Mouse (Mus musculus): ENCODE results near the gene Fkbp5.
"Not testable (repeated sequence)": the region's sequence is repeated elsewhere in the genome, so short reads cannot be mapped to it uniquely, and the experiment has no call there.

Gene Fkbp5

DNA sequence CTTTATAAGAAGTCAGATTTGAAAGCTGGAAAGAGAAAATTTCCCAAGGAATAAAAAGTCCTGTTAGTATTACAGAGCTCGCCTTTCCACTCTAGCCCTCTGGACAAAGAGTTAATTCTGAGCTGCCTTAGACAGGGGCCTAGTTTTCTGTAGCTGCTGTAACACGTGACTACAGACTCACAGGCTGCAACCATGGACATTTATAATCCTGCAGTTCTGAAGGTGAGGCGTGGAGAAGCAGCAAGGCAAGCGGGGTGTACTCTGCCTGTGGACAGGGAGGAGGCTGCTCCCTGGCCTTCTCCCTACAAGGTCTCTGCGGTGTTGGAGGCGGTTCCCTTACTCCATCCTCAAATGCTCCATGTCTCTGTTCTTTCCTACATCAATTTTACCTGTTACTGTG is 64.4 kb downstream of the Fkbp5 start:
- DNase-seq, result no peak

DNA sequence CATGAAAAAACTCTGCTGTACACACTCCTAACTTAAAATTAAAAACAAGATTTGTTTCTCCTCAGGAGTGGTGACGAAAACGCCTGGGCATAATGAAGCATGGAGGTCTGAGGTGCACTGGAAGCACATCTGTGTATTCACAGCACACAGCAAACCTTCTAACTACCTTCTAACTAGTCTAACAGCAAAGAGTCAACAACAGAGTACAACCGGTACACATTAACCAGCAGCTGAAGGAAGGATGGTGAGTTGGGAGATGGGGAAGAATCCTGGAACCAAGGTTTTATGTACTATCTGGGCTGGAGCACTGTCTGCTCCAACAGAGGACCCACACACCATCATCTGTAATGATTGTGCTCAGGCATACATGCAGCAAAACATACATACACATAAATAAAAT is 65.4 kb downstream of the Fkbp5 start:
- DNase-seq, result no peak

DNA sequence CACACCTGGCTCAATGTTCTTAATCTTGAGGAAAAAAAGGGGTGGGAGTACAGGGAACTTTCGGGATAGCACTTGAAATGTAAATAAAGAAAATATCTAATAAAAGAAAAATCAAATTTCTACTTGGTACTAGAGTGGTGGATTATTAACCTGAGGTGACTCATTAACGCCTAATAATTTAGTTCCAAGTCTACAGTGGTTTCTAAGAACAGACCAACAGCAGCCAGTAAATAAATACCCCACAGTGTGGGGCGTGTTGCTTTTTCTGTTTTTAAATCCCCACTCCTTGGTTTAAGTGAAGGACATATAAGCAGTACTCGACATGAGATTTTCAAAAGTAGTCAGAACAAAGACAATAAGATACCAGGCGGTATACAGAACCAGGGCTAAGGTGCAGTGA is 65.8 kb downstream of the Fkbp5 start:
- no peak for DNase-seq

DNA sequence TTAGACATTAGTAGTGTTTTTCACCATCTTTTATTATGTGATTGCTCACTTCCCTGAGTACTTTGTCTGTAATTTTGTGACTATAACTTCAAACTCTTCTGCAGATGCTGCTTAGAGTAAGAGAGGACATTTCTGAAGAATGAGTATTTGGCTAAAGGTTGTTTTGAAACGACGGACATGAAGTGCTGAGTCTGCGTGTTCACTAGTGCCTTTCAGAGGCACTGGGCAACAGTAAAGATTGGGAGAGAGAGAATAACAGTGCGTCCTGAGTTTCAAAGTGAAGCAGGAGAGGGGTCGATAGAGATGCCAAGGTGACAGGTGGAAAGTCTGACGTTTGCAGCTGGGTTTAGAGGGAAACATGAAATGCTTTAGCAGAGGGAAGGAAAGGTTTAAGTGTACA is 69.1 kb downstream of the Fkbp5 start:
- no peak for DNase-seq

DNA sequence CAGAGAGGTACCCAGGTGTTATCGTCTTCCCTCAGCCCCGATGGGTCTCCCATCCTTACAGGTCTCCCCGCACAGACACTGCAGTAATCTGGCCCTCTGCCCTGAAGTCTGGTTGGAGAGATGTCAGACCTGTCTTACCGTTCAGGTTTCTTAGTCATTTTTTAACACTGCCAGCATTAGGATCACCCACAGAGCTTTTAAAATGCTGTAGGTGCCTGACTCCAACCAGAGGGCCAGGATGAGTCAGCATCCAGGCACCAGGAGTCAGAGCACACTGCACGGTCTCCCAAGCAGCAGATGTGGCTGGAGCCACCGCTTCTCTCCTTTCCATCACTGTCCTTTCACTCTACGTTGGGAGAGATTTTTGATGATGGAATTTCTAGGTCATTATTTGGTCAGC is 69.5 kb downstream of the Fkbp5 start:
- DNase-seq, result no peak

DNA sequence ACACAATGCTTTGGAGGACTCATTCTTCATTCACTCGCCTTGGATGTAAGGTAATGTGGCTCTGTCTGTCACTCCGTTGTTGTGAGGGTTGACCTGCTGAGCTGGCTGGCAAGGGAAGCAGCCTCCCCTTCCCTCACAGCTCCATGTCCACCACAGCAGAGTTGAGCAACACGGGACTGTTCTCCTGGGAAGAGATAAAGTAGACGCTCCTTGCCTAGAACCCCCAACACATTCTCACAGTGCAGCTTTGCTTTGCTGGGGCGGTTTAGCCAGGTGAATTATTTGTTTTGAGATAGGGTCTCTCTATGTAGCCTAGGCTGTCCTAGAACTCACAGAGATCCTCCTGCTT is 70.5 kb downstream of the Fkbp5 start:
- DNase-seq, result no peak

DNA sequence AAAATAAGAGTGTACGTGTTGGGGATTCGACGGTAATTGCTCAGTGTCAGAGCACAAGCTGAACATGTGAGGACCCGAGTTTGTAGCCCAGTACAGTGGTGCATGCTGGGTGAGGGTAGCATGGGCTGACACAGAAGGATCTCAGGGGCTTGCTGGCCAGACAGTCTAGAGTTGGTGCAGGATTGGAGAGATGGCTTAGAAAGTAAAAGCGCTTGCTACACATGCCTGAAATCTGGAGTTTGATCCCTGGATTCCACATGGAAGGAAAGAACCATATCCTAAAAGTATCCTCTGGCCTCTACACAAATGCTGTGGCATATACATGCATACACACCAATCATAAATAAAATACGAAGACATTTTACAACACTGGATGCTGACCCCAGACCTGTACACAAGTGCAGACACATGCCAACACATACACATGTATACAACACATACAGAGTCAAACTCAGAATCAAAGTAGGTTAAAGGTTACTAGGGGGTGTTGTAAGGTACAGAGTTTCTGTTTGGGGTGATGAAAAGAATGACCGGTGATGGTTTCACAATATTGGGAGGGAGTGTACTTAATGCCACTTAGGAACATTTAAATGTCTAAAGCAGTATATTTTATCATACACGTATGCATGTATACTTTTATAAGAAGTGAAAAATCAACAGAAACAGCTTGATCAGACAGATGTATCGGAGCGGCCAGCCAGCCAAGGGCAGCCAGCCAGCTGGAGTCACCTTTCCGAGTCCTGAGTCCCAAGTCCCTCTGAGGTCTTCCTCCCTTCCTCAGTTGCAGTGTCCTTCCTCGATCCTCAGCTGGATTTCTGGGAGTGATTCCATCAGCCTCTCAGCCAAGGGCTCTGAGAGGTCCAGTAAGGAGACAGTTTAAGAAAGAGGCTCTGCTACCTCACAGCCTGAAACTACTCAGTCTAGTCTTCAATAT is 71.2 kb downstream of the Fkbp5 start:
- no peak for DNase-seq

DNA sequence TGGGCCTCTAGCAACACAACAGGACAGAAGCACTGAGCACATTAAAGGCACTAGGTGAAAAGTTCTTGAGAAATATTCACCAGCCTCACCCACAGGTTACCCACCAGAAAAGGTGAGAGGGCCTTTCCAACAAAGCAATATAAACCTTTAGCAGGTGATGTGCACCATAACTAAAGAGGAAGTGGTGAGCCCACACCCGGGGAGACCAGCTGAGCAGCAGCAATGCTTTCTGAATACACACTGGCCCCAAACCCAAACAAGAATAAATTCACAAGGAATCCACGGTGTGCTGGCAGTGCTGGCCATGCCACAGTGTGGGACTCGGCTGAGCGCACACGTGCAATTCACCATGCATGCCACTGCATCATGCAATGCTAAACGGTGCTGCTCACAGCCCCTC is 74.7 kb downstream of the Fkbp5 start:
- DNase-seq, result no peak

DNA sequence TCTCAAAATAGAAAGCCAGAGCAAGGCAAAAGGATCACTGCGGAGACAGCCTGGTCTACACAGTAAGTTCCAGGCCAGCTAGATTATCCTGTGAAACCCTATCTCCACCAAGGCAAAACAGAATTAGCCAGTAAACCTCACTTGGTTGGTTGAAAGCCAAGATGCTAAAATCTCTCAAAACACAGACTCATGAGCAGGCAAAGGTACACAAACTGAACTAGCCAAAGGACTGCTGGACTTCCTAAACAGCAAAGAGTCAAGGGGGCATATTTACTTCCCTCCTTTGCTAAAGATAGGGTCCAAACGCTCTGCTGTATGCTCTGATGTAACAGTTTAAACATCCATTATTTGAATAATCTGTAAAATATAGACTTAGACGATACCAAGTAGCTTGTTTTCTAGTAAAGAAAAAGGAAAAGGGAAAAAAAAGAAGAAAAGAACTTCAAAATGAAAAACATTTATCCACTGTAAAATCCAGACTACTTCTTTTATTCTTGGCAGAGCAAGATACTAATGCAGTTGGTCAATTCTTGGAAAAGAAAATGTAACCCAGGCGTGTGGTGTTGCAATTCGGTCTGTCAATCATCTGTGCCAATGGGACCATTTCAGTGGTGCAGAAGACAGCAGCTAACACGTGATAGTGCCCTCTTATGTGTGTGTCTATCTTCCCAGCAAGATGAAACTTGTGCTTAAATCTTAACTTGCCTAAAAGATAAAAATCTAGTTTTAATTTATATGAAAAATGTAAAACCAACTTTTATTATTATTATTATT is 78.8 kb downstream of the Fkbp5 start:
- no peak for DNase-seq

DNA sequence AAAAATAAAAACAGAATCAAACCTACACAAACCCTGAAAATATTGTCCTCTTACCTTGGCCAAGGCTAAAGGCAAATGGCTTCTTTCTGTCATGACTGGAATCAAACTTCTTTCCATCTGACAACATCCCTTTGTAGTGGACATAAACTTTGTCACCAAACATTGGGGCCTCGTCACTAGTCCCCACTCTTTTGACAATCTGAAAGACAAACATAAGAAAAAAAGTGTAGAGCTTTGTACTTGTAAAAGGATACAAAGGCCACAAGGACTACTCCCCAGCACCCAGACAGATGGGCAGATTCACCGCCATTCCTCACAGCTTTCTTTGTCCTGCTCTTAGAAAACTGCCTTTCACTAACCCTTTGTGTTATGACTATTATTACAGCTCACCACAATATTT is 79.4 kb downstream of the Fkbp5 start:
- no peak for DNase-seq

DNA sequence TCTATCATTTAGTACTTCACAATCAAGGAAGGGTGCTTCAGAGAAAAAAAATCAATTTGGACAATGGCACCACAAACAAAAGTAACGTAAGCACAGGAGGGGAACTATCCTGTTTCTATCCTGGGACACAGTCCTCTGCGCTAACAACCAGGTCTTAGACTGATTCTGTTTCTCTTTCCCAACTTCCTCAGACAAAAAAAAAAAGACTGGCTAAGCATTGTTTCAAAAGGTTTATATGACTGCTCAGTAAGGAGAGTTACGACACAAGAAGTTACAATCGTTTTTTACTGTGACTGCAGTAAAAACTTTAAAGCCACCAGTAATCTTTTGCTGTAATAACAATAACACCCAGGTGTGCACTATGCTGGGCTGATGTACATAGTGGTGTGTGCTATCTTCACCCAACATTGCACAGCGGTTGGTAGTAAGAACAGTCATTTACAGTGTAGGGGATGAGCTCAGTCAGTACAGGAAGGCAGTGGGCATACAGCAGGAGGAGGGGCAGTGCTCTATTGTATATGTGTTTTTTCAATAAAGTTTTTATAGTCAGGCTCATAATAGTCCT is 82.3 kb downstream of the Fkbp5 start:
- no peak for DNase-seq

DNA sequence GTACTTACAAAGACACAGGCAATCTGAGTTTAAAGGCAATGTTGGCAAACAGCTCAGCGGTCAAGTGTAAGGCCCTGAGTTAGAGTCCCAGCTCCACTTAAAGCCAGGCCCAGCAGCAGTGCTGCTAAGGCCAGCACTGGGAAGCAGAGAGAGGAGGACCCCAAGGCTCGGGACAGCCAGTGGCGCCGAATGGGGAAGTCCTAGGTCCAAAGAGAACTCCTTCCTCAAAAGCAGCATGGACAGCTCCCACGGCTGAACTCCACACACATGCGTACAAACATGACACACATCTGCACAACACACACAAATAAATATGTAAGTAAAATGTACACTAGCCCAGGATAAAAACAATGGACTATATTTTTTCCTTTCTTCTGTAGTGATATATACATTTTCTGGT is 84.3 kb downstream of the Fkbp5 start:
- no peak for DNase-seq

DNA sequence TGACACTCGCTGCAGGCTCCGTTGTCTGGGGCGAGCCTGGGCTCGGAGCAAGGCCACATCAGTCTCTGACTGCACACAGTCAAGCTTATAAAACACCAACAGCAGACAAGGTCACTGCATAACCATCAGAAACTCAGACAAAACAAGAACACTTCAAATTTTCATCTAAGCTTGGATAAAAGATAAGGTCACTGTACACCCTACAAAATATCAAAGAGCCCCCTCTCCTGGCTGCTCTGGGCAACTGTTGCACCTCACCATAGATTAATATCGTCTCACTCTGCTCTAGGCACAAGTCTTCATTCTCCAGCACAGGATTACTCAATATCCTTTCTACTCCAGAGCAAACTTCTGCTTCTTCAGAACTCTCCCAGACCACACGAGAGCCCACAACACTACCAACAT is 85.4 kb downstream of the Fkbp5 start:
- DNase-seq, result no peak

DNA sequence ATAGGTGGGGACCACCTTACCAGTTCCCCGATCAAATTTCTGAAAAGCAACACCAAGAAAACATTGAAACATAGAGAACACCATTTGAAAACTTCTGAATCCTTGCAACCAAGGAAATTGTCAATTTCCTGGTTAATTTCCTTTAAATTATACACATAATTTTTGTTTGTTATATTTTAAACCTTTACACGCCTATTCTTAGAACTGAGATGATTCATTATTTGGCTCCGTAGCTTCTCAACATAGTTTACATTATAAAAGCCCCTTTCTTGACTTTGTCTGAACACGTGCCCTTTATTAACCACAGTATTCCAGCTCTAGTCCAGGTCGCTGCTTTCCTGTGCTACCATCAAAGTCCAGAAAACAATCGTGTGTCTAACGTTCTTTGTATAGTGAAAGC is 86.3 kb downstream of the Fkbp5 start:
- no peak for DNase-seq

DNA sequence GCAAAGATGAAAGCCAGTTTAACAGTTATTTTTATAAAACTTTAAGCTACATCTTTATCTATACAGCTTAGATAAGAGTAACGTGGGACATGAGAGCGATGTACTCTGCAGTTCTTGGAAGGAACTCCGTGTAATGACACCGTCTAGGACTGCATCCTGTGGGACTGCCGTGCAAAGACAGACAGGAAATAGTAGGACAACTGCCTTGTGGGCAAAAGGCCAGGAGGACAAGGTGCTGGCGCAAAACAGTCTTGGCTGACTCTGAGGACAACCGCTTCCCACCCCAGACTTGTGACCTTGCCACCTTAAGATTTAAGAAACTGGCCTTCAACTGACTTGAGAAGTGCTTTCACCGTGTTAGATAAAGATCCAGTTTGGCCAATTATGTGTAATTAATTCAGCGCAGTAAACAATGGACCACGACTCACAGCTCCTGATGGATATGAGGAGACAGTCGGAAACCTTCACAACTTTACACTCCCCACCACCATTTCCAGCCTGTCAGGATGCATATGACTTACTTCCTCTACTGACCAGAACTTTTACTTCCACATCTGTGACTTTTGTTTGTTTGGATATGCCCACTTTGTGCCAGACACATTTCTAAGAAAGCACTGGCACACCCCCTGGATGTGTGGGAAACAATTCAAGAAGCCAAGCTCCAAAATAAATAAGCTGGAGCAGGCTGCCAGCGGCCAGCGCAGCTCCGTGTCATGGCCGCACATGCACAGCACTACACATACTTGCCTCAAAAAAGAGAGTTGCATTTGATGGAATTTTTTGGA is 88.7 kb downstream of the Fkbp5 start:
- DNase-seq, result no peak

DNA sequence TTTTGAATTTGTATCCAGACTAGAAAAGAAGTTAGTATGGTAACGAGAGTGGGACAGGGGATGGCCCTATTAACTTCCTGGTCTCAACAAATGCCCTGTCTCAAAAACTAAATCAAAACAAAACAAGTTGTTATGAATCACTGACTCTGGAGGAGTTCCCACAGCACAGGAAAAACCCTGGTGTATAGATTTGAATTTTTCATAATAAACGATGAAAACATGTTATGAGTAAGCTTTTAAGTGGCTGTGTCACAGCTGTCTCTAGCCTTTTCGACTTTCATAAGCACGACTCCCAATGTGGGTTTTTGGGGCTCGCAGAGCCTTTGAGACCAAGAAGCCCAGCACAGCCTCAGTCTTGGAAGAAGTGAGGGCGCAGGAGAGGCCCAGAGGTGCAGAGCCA is 89.7 kb downstream of the Fkbp5 start:
- DNase-seq, result no peak

DNA sequence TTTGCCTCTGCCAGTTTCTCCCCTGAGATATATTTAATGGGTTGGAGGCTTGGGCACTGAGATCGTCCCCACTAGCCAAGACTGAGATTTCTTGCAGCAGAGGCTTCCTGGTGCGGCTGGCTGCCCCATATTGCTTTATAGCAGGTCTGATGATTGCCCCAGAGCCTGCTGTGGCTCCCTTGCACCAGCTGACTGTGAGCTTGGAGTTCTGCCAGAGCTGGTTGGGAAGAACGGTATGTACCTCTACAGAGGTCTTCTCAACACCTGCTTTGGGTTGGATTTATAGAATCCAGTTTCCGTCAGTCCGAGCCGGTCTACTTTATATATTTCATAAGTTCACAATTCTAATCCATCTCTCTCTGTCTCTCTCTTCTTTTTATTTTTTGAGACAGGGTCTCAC is 93.0 kb downstream of the Fkbp5 start:
- no peak for DNase-seq

DNA sequence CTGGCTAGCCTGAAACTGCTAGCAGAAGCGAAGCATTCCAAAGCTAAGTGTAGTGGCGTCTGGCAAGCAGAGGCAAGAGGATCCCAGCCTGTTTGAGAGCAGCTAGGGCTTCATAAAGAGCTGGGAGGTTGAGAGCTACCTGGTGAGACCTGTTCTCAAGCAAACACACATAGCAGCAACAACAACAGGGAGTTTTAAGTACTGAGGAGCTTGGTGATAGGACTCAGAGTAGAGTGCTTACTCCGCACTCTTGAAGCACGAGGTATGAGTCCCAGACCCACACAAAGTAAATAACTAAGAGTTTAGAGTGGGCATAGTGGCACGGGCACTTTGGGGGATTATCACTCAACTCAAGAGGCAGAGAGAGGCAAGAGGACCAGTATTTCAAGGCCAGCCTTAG is 96.3 kb downstream of the Fkbp5 start:
- DNase-seq, result no peak

DNA sequence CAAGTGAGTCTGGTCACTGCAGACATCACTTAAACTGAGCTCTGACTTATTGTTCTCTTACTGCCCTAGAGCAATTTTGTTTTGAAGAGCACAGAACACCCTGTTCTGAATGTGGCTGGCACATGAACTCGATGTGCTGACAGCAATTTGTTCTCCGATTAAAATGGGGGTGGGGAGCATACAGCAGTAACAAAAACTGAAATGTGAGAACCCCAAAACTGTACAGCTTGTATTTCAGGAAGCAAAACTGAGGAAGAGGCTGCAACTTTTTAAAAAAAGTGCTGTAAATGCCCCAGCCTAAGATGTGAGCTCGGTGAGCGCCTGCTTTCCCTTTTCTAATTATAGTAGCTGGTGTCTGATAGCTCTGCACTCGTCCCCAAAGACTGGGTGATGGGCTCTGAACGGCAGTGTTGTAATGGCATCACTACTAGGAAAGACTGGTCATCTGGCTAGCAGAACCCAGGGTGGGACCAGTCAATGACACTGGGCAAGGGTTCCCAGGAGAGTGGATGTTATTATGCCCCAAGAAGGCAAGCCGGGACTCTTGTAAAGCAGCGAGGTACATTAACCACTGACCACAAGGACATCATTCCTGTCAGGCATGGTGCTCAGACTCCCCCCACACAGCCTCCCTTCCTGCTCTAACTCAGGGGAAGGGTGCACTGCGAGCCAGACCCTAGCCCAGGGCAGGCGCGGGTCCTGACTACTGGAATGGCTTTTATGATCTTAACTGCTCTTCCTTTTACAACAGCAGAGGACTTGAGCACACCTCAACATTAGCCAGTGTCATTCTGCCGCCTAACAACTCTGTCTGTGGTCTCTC is 96.9 kb downstream of the Fkbp5 start:
- DNase-seq, result no peak

DNA sequence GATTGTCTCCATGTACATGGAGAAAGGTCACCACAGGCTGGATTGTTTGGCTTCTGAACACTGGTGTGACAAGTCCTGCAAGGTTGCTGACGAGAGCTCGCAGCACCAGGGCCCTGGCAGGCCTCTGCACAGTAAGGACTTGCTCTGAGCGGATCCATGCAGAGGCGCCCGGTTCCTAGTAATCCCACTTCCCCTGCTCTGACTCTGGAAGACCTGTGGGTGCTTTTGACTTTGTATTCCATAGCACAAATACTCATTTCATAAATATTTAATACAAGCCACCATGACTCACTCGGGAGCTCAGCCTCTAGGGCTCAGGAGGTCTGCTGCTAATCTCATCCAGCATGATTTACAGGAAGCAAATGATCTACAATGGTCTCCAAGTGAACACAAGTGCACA is 97.7 kb downstream of the Fkbp5 start:
- no peak for DNase-seq

DNA sequence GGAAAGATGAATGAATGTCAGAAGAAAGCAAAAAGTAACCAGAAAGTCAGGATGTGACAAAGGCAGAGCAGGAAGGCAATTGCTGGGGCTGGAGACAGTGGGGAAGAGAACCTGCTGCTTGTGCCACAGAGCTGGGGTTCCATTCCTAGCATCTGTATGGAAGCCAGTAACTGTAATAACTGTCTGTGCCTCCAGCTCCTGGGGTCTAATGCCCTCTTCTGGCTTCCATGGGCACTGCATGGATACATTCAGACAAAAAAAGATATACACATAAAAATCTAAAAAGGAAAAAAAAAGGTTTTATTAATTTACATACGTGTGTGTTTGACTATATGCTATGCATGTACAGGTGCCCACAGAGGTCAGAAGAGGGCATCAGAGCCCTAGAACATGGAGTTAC is 98.4 kb downstream of the Fkbp5 start:
- no peak for DNase-seq

DNA sequence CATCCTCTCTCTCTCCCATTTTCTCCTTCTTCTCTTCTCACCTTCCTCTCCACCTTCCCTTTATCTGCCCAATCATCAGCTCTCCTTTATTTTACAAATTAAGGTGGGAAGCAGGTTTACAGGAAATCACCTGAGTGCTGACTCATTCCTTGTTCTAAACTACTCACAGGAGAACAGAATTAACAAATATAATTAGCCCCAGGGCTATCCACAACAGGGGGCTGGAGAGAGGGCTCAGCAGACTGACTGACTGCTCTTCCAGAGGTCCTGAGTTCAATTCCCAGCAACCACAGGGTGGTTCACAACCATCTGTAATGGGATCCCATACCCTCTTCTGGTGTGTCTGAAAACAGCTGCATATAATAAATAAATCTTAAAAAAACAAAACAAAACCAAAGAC is 98.8 kb downstream of the Fkbp5 start:
- DNase-seq, result not testable (repeated sequence)
